Mouse (Mus musculus) brown adipose tissue, adult 24 weeks (tissue): ENCODE data around the gene Cux1. TPM values are rescaled to one million over a fixed set of nuclear protein-coding genes. Genes with fewer than 3 reads are reported as not detected.

Experiments
- H3K27ac ChIP-seq: fragments of 200-500 bp; replicated peaks from 2 replicates; pipeline ENCODE4 v1.5.1; 2012; ENCODE audit warnings: low read depth, mild to moderate bottlenecking, low read length
- H3K4me1 ChIP-seq: fragments of 200-500 bp; 2 replicates; pipeline ENCODE4 v1.6.1; 2012; ENCODE audit warnings: low read length, mixed read lengths; ENCODE audit not compliant: control insufficient read depth, insufficient read depth, insufficient read length
- H3K4me3 ChIP-seq: fragments of 200-500 bp; 2 replicates; pipeline ENCODE4 v1.5.1; 2012; ENCODE audit warnings: low read depth, mild to moderate bottlenecking, low read length, moderate library complexity; ENCODE audit not compliant: insufficient read depth
- polyA plus RNA-seq: library from polyadenylated mRNA; stranded (reverse); fragments of >200 nt; gene quantifications from 2 replicates; pipeline ENCODE4 v1.2.4, GENCODE M21; 2012; ENCODE audit not compliant: missing spikeins, insufficient read depth, insufficient read length

Gene Cux1
- polyA plus RNA-seq, 1 experiment: 45.7 TPM

DNA sequence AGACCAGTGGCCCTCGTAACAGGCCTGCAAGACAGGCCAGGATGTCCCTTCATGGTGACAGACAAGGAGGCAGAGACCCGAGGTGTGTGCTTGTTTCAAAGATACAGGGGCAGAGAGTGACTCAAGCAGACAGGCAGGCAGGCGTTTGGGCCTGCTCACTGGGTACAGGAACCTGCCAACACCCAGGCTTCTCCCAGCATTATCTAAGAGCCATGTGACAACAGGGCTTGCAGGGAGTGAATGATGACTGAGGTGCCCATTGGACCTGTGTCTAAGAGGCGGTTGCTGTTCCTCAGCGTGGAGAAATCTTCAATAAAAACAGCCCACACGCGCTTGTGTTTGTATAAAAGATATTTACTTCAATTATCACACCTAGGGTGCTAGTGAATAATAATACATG, 301.2 kb downstream of the Cux1 start:
- Histone ChIP-seq H3K27ac (no peak overlapping the region), H3K4me1 (peaks cover 3% of the 10 kb centered on the region; the same call in 1 of the 2 replicates), H3K4me3 (no peak overlapping the region)

DNA sequence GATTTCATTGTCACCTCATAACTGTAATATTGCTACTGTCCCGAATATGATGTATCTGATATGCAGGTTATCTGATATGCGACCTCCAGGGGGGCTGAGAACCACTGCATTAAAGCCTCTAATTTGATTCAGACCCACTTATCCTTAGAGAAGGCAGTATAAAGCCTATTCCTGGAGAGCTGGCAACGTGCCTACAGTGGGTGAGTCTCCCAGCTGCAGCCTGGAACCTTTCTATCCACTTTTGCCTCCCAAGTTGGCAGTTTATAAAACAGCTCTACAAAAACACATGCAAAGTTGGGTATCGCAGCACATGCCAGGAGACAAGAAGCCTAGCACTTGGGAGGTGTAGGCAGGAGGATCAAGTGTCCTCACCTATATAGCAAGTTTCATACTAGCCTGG, 303.9 kb downstream of the Cux1 start:
- H3K27ac ChIP-seq: no peak overlapping the region
- H3K4me3 ChIP-seq: no peak overlapping the region

DNA sequence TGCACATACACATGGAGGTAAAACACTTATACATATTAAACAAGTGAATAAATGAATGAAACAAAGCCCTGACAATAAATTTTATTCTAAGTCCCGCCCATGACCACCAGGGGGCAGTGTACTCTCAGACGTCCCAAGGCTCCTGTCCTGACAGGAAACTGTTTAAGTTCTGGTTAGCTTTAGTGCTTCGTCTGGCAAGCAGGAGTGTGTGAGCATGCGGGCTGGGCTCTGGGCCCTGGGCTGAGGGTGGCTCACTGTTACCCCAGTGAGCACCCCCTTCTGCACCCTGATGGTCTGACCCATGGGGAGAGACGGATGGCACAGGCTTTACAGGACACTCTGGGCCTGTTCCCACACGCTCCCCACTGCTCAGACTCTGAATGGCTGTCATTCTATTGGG, 308.4 kb downstream of the Cux1 start:
- Histone ChIP-seq H3K4me3 (no peak overlapping the region), H3K27ac (no peak overlapping the region), H3K4me1 (peaks cover 7% of the 10 kb centered on the region; the same call in 1 of the 2 replicates)

More for the DNA sequence above, 303.9 kb downstream of the Cux1 start:
- peaks cover 7% of the 10 kb centered on the region; the same call in 1 of the 2 replicates for H3K4me1 ChIP-seq

DNA sequence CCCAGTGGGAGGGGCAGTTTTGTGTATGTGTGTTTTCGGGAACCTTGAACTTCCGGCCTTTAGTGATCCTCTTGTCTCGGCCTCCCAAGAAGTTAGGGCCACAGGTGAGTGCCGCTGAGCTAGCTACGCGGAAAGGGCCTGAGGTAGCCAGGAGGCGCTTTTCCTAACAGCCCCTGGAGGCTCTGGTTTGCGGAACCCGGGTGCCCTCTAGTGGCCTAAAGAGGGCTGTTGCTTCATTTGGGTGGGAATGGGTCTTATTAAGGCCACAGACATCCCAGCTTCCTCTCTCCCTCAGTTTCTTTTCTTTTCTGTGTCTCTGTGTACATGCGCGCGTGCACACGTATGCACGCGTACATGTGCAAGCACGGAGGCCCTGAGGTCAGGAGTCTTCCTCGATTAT, 314.4 kb downstream of the Cux1 start:
- no peaks in the 10 kb centered on the region for H3K4me1 ChIP-seq
- no peak overlapping the region for H3K4me3 ChIP-seq
- H3K27ac ChIP-seq: no peak overlapping the region

DNA sequence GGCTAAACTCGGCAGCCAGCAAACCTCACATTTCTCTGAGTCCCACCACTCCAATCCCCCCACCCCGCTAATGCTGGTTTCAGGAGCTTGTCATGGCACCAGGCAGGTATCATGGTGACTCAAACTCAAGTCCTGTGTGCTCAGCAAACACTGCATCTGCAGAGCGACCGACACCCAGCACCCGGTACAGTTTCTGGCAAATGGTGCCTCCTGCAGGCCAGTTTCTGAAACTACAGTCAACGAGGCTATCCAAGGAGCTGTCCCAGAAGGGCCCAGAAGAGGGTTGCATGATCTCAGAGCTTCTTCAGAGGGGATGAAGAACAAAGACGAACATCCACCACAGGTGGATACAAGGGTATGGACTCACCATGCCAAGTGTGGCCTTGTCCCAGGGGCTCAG, 316.3 kb downstream of the Cux1 start:
- H3K4me1 ChIP-seq: no peaks in the 10 kb centered on the region
- no peak overlapping the region for H3K4me3 ChIP-seq
- H3K27ac ChIP-seq: no peak overlapping the region

DNA sequence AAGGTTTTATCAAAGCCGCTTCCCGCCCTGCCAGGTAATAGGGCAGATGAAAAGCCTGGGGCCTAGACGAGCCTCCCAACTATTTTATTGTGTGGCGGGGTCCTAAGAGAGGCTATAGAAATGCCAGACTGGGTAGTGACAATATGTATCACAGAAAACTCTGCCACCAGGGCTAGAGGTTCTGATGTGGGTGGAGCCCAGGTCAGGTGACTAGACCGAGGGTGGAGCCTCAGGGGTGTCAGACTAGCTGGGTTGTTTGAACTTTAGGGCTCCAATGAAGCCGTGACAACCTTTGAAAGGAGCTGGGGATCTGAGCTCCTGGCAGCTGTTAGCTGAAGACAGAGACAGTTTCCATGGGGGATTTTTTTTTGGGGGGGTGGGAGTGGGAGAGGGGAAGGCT, 318.8 kb downstream of the Cux1 start:
- Histone ChIP-seq H3K4me3 (no peak overlapping the region), H3K27ac (no peak overlapping the region), H3K4me1 (no peaks in the 10 kb centered on the region)

DNA sequence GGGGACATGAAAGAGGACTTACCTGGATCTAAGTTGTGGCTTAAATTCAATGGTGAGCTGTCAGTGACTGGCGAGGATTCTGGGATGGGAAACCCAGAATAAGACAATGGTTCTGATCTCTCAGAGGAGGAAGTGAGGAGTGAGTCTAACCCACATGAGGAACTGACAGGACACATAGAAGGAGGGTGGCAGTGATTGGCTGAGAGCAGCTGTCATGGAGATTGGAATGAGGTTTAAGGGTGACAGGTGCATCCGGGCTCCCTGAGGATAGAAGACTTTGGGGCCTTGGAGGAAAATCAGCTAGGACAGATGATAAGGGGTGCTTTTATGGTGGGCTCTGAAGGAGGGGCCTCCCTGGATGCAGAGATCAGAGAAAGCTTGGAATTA, 320.8 kb downstream of the Cux1 start, which contains the start of gene Sh2b2:
Gene Sh2b2 (minus strand): TSS at position 105 of the 387 bp plus-strand sequence.
- no peaks in the 10 kb centered on the region for H3K4me1 ChIP-seq
- peak within 1 kb of the TSS; percentile 91 for H3K27ac ChIP-seq
- peak within 1 kb of the TSS; percentile 66 for H3K4me3 ChIP-seq

- Histone ChIP-seq H3K27ac (peak overlapping the region; percentile 91), H3K4me1 (no peaks in the 10 kb centered on the region), H3K4me3 (peak overlapping the region; percentile 66)
These were observed 321.5 kb downstream of the Cux1 start for GRCm38 (mm10) chr5:136245541-136246451.

DNA sequence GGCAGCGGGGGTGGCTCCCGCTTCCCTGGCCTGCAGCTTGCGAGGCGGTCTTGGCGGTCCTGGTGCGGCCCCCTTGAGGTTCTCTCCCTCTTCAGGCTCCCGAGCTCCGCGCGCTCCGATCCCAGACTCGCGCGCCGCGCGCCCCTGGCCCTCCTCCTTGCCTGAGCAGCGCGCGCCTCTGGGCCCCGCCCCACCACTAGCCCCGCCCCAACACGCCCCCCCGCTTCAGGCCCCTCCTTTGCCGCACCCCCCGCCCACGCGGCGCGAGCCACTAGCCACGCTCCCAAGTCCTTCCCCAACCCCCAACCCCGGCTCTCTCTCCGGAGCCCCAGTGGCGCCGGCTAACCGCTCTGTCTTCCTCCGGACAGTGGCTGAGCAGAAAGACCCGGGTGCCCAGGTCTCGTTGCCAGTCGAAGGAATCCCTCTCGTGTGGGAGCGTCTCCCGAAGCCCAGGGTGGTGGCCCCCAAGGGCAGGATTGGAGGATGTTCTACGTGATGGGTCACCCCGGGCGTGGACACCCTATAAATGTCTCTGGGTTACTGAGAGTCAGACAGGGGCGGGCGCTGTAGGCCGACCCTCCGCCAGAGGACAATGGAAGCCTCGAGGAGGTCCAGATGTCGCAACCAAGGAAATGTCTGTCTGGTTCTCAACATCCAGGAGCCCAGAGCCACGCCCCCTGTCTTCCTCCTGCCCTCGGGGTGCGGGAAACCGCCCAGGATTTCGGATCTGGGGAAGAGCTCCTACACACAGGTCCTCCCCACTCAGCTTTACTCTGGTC, 322.3 kb downstream of the Cux1 start:
- peak overlapping the region; percentile 99 for H3K27ac ChIP-seq
- no peaks in the 10 kb centered on the region for H3K4me1 ChIP-seq
- peak overlapping the region; percentile 87 for H3K4me3 ChIP-seq

DNA sequence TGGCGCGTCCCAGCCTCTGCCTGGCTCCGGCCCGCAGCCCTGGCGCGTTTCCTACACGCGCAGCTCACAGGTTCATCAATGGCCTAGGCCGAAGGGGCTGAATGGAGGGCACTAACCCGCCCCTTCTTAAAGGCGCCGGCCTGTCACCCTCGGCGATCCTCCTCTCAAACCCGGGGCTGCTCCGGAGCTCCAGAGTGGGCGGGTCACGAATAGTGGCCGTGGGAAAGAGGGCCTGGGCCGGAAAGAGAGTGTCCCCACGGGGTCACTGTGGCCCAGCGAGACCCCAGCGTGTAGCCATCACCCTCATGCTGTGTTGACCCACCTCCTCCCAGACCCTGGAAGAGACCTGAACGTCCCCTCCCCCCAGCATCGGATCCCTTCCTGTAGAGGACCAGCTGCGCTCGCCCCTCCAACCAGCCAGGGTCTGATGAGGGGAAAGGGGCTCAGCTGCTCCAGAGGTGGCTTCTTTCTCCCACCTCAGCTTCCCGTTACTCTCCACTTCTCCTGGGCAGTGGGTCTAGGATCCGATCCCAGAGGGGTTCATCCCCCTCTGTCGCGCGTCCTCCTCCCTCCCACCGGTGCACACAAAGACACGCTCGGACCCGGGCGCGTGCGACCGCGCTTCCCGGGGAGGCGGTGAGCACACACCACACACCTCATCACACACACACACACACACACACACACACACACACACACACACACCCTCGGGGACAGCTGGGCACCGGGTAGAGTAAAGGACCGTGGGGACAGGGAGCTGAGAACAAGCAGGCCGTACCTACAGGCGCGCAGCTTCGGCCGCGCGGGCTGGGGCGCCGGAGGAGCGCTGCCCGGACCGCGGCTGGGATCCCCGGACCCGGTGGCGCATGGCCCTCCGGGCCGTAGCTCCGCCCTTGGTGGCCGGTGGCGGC, 323.2 kb downstream of the Cux1 start:
- H3K4me1 ChIP-seq: no peaks in the 10 kb centered on the region
- H3K27ac ChIP-seq: peak overlapping the region; percentile 99
- H3K4me3 ChIP-seq: peak overlapping the region; percentile 87

DNA sequence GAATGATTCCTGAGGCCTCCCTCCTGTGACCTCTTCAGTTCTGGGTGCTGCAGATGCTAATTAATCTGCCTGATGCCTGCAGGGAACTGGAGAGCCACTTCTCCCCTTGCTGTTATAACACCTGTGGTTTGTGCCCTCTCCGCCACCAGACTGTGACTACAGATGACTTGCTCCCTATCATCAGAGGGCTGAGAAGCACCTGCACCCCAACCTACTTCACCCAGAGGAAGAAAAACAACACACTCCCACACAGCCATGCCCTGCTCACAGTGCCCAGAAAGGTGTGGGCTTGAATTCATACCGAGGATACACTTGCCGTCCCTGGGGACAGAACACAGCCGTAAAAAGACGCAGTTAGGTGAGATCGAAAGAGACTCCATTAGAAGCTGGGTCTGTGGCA, 326.1 kb downstream of the Cux1 start:
- H3K4me3 ChIP-seq: peak overlapping the region; percentile 2; the same call in 1 of the 2 replicates
- peak overlapping the region; percentile 17 for H3K27ac ChIP-seq
- H3K4me1 ChIP-seq: peaks cover 11% of the 10 kb centered on the region; the same call in 1 of the 2 replicates

GRCm38 (mm10) chr5:136240381-136240780, 326.9 kb downstream of the Cux1 start:
- peaks cover 11% of the 10 kb centered on the region; the same call in 1 of the 2 replicates for H3K4me1 ChIP-seq
- no peak overlapping the region for H3K4me3 ChIP-seq
- no peak overlapping the region for H3K27ac ChIP-seq

- peak overlapping the region; percentile 23; the same call in 1 of the 2 replicates for H3K4me3 ChIP-seq
- H3K4me1 ChIP-seq: peaks cover 11% of the 10 kb centered on the region; the same call in 1 of the 2 replicates
- H3K27ac ChIP-seq: no peak overlapping the region
These were observed 329.7 kb downstream of the Cux1 start for GRCm38 (mm10) chr5:136237607-136238006.

DNA sequence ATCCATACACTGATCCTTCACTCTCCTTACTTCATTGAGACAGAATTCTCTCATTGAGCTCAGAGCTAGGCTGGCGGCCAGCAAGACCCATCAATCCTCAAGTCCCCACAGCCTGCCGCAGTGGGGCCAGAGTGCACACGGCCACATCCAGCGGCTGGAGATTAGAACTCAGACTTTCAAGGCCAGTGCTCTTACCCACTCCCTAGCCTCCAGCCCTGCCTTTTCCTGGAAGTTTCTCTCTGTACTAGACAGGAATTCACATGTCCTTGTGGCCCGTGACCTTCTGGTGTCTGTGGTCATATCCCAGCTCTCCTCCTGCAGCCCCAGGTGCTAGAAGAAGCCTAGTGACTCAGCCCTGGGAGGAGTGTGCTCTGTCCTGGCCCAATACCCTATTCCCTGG, 330.7 kb downstream of the Cux1 start:
- H3K27ac ChIP-seq: peak overlapping the region; percentile 21; the same call in 1 of the 2 replicates
- H3K4me3 ChIP-seq: no peak overlapping the region
- H3K4me1 ChIP-seq: peaks cover 11% of the 10 kb centered on the region
